Comparison of ENCODE assay signal across 8 mouse cellular contexts in genomic region chr10:118675816-118676465, GRCm38 (mm10).
DNase-seq lines count a peak whose midpoint lies in the region; ATAC-seq and TF ChIP-seq lines count a peak whose summit lies in the region.

No protein-coding gene starts in this region.

- ATAC-seq in heart, embryonic 13.5 days (ENCODE audit: extremely low read depth, insufficient number of reproducible peaks, low FRiP score, low TSS enrichment), result 0 out of 2 replicates have a peak, but pooled peaks have one; percentile 25
- ATAC-seq in kidney, embryonic 15.5 days (replicated peaks; ENCODE audit: low FRiP score), result peak; percentile 79
- ATAC-seq in megakaryocyte-erythroid progenitor cell, adult 5-6 weeks (replicated peaks; ENCODE audit: low FRiP score, low TSS enrichment, poor library complexity, severe bottlenecking), result no peak

- peaks cover 9% of the 10 kb centered on the region for H3K9me3 ChIP-seq in heart, embryonic 13.5 days
- H3K9me3 ChIP-seq in kidney, embryonic 15.5 days (replicated peaks), result no peaks in the 10 kb centered on the region

- peak; percentile 42 for DNase-seq in ZHBTc4 (ENCODE audit: low read depth, low spot score)
- DNase-seq in embryo, embryonic 11.5 days (ENCODE audit: low read depth, low spot score), result peak; percentile 13
- DNase-seq in neural tube, embryonic 10.5 days (ENCODE audit: extremely low spot score, low spot score), result peak; percentile 42
- DNase-seq in thymus, adult 2 months, result no peak
- no peak for DNase-seq in right cerebral cortex, postnatal 4 days

- no peak for TF ChIP-seq POLR2A in thymus, adult 2 months (IDR thresholded peaks at IDR 0.05; ENCODE audit: control insufficient read depth, extremely low read depth, insufficient read depth, low read length, poor library complexity)

- H3K4me1 ChIP-seq in heart, embryonic 13.5 days, result peaks cover 9% of the 10 kb centered on the region; the same call in 1 of the 2 replicates
- H3K4me1 ChIP-seq in kidney, embryonic 15.5 days, result peaks cover 8% of the 10 kb centered on the region; the same call in 1 of the 2 replicates
- no peaks in the 10 kb centered on the region for H3K4me1 ChIP-seq in thymus, adult 2 months (replicated peaks; ENCODE audit: control insufficient read depth, insufficient read depth, low read length)

- no peaks in the 10 kb centered on the region for H3K36me3 ChIP-seq in heart, embryonic 13.5 days
- no peaks in the 10 kb centered on the region for H3K36me3 ChIP-seq in kidney, embryonic 15.5 days
- H3K36me3 ChIP-seq in thymus, adult 2 months (ENCODE audit: control insufficient read depth, insufficient read depth, low read length), result no peaks in the 10 kb centered on the region

- H3K27me3 ChIP-seq in heart, embryonic 13.5 days (replicated peaks), result no peaks in the 10 kb centered on the region
- H3K27me3 ChIP-seq in kidney, embryonic 15.5 days, result no peaks in the 10 kb centered on the region
- no peaks in the 10 kb centered on the region for H3K27me3 ChIP-seq in thymus, adult 2 months (ENCODE audit: control insufficient read depth, insufficient read depth, low read length)

- peak overlapping the region; percentile 37; the same call in 1 of the 2 replicates for H3K9ac ChIP-seq in heart, embryonic 13.5 days
- no peak overlapping the region for H3K9ac ChIP-seq in kidney, embryonic 15.5 days

- H3K4me3 ChIP-seq in heart, embryonic 13.5 days, result peak overlapping the region; percentile 34
- peak overlapping the region; percentile 19; the same call in 1 of the 2 replicates for H3K4me3 ChIP-seq in kidney, embryonic 15.5 days (replicated peaks)
- H3K4me3 ChIP-seq in thymus, adult 2 months (ENCODE audit: control insufficient read depth, insufficient read depth, low read length), result no peak overlapping the region

- no peak for TF ChIP-seq CTCF in thymus, adult 2 months (IDR thresholded peaks at IDR 0.05; ENCODE audit: borderline replicate concordance, control insufficient read depth, extremely low read depth, insufficient read depth, low read length, poor library complexity)

- WGBS in heart, embryonic 13.5 days, result 32% methylated on average over 18 of the region's 18 CpGs
- WGBS in kidney, embryonic 15.5 days, result 31% methylated on average over 18 of the region's 18 CpGs
- WGBS in thymus, adult 2 months, result 75% methylated on average over 18 of the region's 18 CpGs

- H3K27ac ChIP-seq in heart, embryonic 13.5 days (replicated peaks), result no peak overlapping the region
- H3K27ac ChIP-seq in kidney, embryonic 15.5 days, result no peak overlapping the region
- H3K27ac ChIP-seq in thymus, adult 2 months (ENCODE audit: control insufficient read depth, insufficient read depth, low read length), result no peak overlapping the region

- peak overlapping the region; percentile 64 for H3K4me2 ChIP-seq in heart, embryonic 13.5 days
- peak overlapping the region; percentile 50 for H3K4me2 ChIP-seq in kidney, embryonic 15.5 days

Comparison
In these comparisons a context has a peak if more than half of its experiments do, and no peak if none do; other contexts are left out.
1. DNase-seq: peak in ZHBTc4 (single experiment), embryo, embryonic 11.5 days (single experiment) and neural tube, embryonic 10.5 days (single experiment); none in thymus, adult 2 months (single experiment) and right cerebral cortex, postnatal 4 days (single experiment).